Mouse (Mus musculus) ovary, adult 2 months (tissue): ENCODE results near the gene Btbd17. TPM values are rescaled to one million over a fixed set of nuclear protein-coding genes. Genes with fewer than 3 reads are reported as not detected.

ENCODE experiments used
- polyA plus RNA-seq: library from polyadenylated mRNA; depleted of rRNA; stranded (reverse); fragments of >200 nt; gene quantifications from 2 replicates; pipeline ENCODE4 v1.2.3, GENCODE M21; 2012; rRNA removed

The Btbd17 gene
- 10.0 and 13.6 TPM in 2 replicates for polyA plus RNA-seq

DNA sequence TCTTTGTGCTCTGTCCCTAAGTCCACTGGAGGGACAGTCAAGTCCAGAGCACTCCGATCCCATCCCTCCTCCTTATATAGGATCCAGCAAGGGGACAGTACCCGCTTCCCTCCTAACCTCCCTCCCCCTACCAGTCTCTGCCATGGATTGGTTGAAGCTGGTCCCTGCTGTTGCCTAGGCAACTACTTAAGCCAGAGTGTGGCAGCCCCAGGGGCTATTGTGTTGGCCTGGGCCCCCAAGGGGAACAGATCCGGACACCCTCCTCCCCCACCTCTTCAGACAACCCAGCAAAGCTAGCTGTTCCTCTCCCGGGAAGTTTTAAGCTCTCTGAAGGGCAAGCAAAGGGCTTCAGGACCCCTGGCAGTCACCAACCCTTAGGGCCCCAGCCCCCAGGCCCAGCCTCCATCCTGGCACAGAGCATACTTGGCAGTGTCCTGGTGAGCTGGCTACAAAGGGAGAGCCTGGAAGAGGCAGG is at the start of gene Btbd17:
Gene Btbd17 (minus strand): TSS at position 98 of the 475 bp plus-strand sequence.

GRCm38 (mm10) chr11:114798624-114799023 is 2.9 kb upstream of the Btbd17 start, which contains the start of gene Gpr142:
Gene Gpr142, plus strand, starts transcription at chr11:114798924.

DNA sequence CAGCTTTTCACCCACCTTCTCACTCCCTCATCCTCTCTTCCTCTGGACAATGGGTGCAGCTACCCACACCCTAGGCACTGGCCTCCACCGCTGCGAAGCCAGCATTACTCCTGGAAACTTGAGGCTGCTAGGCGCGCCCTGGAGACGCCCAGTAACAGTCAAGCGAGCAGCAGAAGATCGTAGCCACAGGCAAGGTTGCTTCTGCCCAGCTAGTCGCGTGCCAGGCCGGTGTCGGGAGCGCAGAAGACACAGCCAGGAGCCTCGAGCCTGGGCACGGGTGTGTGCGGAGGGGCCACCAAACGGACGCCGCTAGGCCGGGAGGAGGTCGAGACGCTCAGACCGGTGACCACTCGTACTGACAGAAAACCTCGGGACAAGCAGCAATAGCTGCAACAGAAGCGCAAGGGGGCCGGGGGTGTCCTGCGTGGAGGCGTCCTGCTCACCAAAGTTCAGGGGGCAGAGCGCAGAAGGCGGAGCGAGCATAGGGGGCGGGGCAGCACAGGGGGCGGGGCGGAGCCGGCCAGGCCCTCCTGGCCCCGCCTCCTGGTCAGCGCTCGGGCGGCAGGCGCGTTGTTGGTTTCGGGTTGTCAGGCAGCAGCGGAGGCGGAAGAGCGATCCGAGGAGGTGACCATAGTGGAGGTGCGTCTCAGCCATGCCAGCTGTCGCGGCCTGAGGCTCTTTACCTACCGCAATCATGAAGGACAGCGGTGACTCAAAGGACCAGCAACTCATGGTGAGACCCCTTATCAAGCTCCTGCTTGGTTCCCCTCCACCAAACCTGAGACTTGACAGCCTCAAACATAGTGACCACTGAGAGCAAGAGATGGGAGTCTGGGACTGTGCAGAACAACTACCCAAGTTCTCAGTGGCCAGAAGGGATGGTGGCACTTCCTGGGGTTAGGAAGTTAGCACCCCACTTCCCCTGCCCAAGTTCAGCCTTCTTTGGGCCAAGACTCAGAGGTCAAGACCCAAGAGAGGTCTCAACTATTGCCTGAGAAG is 30.6 kb downstream of the Btbd17 start, which contains the start of gene Kif19a:
Gene Kif19a (plus strand): TSS at position 569 of the 999 bp plus-strand sequence.

Other genes starting within 250 kb of the Btbd17 start
- 206 and 277 TPM in 2 replicates for gene Rpl38, start 127.4 kb downstream of the Btbd17 start, polyA plus RNA-seq
- gene Ttyh2, start 120.5 kb downstream of the Btbd17 start, polyA plus RNA-seq: 86.8 and 101 TPM in 2 replicates
- 17.6 and 18.1 TPM in 2 replicates for gene Dnaic2, start 68.5 kb downstream of the Btbd17 start, polyA plus RNA-seq
- 21.2 and 26.4 TPM in 2 replicates for gene Kif19a, start 30.6 kb downstream of the Btbd17 start, polyA plus RNA-seq
- gene Gpr142, start 3.0 kb upstream of the Btbd17 start, polyA plus RNA-seq: 1.4 and 1.6 TPM in 2 replicates
- 51.7 and 58.2 TPM in 2 replicates for gene Gprc5c, start 55.2 kb upstream of the Btbd17 start, polyA plus RNA-seq
- 1.4 and 1.5 TPM in 2 replicates for gene Cd300a, start 94.1 kb upstream of the Btbd17 start, polyA plus RNA-seq
- gene Cd300lb, start 138.4 kb upstream of the Btbd17 start, polyA plus RNA-seq: 1.1 and 1.4 TPM in 2 replicates
- 0.36 TPM in 1 of 2 replicates, not detected in the other for gene Cd300c, start 173.2 kb upstream of the Btbd17 start, polyA plus RNA-seq
- 1.3 and 1.7 TPM in 2 replicates for gene Cd300ld, start 194.0 kb upstream of the Btbd17 start, polyA plus RNA-seq
- gene Cd300c2, start 205.9 kb upstream of the Btbd17 start, polyA plus RNA-seq: 4.0 and 5.3 TPM in 2 replicates
- gene Cd300ld2, start 220.2 kb upstream of the Btbd17 start, polyA plus RNA-seq: 0.28 TPM in 1 of 2 replicates, not detected in the other
- gene Cd300ld4, start 231.1 kb upstream of the Btbd17 start, polyA plus RNA-seq: 1.4 and 1.7 TPM in 2 replicates
- gene Cd300ld5, start 241.8 kb upstream of the Btbd17 start, polyA plus RNA-seq: 0.68 and 1.7 TPM in 2 replicates